Mouse (Mus musculus) lung, postnatal 14 days (tissue): Measurements from ENCODE around the gene Nxph4.

Experiments
- DNase-seq: peaks from one replicate; pipeline ENCODE4 v3.0.0; 2021

Gene Nxph4

DNA sequence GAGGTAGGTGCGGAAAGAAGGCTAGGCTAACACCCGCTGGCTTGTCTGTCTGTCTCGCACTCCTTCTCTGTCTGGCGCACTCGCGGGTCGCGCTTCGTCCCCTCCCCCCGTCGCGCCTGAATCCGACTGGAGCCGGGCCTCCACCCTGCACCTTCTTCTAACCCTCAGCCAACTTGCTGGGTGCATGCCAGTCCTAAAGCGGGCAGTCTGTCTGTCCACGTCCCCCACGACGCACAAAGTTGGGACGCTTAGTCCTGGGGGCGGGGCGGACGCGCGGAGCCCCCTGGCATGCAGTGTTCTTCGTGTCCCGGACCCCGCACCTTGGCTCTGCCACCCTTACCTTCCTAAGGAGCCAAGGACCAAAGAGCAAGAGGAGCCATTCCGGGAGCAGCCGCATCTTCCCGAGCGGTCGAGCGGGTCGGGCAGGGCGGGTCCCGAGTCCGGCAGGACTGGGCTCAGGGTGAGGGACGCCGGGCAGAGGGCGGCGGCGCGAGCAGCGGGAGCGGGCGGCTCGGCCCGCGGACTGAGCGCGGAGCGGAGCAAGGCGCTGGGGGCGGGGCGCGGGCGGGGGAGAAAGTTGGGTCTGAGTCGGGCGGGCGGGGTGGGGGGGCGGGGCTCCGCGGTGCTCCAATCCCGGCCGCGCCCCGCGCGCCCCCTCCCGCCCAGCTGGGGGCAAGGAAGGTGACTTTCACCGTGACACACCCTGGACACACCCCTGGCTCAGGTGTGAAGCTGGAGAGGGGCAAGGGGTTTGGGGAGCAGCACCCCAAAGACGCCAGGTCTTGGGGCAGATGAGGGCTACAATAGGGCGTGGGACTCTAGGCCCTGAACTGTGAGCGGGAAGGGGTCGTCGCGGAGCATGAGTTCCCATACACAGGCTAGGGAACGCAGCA is at the start of gene Nxph4:
TSS of gene Nxph4 (minus strand) at position 524 of the 893 bp plus-strand sequence.
- DNase-seq = no peak

- DNase-seq = no peak
Measured at GRCm38 (mm10) chr10:127583649-127584048, 49.3 kb upstream of the Nxph4 start.

DNA sequence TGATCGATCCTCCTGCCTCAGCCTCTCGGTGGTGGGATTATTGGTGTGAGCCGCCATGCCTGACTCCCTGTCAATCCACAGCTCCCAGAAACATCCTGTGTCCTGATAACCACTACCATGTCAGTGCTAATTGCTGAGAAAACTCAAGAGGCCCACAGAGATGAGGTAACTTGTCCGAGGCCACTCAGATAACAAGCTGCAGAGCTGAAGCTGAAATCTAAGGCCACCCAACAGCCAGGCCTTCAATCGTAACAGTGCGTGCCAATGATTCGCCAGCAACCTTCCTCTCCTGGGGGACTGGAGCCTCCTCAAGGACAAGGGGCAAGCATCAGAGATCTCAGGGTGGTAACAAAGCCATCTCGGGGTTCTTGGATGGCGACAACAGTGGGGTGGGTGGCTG is 46.9 kb upstream of the Nxph4 start:
- no peak for DNase-seq

DNA sequence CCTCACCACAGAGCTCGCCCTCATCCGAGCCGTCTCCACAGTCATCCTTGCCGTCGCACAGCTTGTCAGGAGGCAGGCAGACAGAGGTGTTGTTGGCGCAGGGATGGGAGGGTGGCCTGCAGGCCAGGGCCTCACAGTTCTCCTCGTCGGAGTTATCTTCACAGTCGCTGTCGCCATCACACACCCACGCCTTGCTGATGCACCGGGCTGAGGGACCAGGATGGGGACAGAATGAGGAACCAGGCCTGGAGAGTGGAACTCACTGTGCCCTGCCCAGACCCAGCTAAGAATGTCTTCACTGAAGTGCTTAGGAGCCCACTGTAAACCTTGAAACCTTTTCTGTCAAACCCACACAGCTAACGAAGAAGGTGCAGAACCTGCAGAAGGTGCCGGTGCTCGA is 43.6 kb upstream of the Nxph4 start:
- peak; percentile 15 for DNase-seq

DNA sequence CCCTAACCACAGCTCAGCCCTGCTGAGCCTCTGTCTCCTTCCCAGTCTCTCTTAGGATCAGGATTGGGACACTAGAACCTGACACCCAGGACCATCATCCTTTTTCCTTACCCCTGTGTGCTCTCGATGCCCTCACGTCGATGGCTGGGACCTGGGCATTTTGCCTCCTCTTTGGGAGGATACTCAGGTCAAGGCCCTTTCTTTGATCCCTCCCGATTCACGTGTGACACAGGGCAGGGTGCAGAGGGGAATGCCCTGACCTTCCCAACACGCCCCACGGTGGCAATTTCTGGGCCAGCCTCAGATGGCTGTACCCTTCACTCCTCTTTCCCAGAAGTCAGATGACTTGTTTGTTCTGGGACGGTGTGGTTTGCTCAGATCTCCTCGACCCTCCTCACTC is 42.8 kb upstream of the Nxph4 start:
- no peak for DNase-seq

DNA sequence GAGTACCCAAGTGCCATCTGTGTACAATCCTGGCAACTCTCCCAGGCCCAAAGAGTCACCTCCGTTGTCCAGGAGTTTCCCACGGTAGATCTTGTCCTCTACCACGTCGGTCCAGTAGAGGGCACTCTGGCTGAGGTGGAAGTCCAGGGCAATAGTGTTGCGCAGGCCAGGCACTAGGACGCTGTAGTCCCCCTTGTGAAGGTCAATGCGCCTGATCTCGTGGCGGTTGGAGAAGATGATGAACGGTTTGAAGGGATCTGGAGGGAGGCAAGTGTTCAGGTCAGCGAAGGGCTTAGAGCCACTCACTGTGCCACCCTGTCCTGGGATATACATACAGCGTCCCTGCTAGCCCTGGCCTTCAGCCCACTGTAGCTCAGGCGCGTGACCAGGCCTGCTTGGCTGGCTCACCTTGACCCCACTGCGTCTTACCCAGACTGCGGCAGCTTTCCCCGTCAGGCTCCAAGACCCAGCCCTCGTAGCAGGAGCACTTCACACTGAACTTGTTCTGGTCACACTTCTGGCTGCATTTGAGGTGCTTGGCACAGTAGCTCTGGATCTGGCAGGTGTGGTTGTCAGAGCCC is 42.1 kb upstream of the Nxph4 start:
- DNase-seq = peak; percentile 81

DNA sequence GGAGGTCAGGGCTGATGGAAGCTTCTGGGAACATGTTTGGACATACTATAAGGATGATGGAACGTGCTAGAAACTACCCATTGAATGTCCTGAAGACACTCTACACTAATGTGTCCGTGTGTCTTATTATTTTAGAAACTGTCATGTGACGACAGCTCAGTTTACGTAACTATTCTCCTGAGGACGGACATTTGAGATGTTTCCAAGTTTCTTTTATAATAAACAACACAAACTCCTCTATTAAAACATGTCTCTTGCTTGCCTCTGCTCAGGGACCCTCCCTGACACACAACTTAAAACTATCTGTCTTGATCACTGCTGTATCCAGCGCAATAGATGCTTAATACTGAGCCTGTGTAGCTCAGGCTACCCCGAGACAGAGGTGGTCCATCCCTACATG is 41.4 kb upstream of the Nxph4 start:
- no peak for DNase-seq

GRCm38 (mm10) chr10:127572281-127572680 is 37.9 kb upstream of the Nxph4 start:
- no peak for DNase-seq

DNA sequence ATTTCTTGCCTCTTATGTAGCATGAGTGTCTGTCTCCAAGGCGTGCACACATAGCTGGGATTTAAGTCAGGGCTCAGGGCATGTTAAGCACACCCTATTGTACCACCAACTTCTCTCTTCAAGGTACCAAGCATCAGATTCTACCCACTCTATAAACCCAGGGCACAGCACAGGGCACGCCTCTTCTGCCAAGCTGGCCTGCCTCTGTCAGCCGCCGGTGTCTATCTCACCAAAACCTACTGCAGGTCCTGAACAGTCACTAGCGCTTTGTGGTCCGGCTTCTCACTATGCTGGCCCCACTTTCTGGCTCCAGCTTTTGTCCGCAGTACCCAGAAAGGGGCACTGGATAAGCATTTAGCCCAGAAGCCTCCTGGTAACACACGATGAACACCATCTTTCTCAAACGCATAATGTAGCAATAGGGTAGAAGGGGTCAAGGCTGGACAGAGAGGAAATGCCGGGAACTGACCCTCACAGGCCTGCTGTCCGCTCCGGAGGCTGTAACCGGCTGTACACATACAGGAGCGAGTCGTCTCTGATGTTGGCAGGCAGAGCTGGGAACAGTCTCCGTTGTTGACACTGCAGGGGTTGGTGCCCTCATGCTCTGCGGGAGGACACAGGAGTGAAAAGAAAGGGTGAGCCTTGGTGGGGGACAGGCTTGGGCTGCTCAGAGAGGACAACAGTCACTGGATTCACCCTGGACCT is 36.7 kb upstream of the Nxph4 start:
- peak; percentile 19 for DNase-seq

- no peak for DNase-seq
Measured at GRCm38 (mm10) chr10:127570384-127570783, 36.0 kb upstream of the Nxph4 start.

- peak; percentile 88 for DNase-seq
Measured at GRCm38 (mm10) chr10:127569450-127569849, 35.1 kb upstream of the Nxph4 start.

DNA sequence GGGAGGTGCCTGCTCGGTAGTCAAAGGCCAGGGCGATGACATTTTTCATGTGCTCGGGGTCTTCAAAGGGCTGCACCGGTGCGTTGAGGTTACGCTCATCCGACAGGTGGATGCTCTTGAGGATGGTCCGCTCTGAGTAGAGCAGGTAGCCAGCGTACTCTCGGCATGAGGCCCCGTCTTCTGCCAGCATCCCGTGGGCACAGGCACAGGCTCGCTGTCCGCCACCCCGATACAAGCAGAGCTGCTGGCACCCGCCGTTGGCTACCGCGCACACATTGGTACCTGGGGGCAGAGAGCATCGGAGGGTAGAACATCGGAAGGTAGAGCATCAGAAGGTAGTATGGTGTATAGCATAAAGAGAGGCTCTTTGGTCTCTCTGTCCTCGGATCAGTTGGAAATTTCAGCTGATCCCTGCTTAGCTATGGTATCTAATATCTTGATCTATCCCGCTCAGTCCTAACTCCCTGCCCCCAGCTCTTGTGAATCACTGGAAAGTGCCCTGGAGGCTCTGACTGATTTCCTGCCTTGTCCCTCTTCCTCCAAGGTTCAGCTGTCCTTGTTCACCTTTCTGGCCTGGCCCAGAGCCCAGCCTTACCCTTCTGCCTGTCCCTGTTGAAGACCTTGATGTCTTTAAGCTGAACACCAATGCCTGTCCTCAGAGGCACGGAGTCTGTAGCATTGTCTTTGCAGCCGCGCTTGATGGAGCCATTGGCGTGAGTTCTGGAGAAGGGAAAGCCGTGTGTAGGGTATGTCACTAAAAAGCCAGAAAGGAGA is 32.4 kb upstream of the Nxph4 start:
- DNase-seq = no peak

GRCm38 (mm10) chr10:127564301-127564700 is 29.9 kb upstream of the Nxph4 start:
- no peak for DNase-seq

DNA sequence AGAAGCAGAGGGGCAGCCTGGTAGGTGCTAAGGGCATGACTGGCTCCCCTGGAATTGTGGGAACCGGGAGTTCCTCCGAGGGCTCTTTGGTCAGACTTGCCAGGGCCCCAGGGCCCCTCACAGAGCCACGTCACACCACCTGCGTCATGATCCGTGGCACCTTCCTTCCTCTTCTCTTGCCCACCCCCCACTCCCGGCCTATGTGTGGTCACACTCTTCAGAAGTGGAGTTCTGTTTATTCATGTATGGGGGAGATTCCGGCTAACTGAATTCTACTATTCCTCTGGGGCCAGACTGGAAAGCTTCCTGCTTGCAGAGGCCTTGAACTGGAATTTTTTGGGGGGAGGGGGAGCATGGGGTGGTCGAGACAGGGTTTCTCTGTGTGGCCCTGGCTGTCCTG is 29.5 kb upstream of the Nxph4 start:
- no peak for DNase-seq

DNA sequence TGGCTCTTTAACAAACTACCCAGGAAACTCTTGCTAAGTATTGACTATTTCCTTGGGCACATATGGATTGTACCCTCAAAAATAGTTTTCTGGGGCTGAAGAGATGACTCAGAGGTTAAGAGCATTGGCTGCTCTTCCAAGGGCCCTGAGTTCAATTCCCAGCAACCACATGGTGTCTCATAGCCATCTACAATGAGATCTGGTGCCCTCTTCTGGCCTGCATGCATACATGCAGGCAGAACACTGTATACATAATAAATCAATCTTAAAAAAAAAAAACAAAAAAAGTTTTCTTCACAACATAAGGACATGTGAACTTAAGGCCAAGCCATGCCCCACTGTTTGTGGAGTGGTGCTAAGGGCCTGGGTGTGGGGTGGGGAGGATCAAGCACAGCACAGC is 26.8 kb upstream of the Nxph4 start:
- DNase-seq = no peak

DNA sequence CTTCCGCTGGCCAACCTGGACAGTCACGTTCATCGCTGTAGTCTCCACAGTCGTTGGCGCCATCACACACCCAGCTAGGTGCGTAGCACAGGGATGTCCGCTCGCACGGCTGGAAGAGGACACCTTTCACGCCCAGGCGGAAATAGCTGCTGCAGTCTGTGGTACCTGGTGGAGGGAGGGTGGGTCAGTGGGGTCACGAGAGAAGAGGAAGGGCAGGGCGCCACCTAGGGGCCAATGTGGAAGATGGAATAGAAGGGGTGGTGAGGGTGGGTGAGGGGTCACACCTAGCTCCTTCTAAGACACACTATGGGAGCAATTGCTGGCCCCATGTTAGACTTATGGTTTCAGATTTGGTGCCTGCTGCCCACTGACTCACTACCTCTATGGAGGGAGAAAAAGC is 23.0 kb upstream of the Nxph4 start:
- DNase-seq = no peak

DNA sequence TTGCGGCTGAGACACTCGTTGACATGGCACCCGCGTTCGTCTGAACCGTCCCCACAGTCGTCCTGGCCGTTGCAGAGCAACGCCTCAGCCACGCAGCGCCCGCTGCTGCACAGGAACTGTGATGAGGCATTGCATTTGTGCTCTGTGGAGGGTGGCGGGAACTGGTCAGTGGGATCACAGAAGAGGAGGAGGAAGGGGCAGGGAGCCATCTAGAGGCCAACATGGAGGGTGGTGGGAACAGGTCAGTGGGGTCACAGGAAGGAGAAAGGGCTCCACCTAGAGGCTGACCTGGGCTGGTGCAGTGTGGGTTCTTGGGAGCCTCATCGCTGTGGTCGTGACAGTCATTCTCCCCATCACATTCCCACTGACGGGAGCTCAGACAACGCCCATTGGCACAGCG is 21.3 kb upstream of the Nxph4 start:
- peak; percentile 31 for DNase-seq

- no peak for DNase-seq
Measured at GRCm38 (mm10) chr10:127549892-127550291, 15.5 kb upstream of the Nxph4 start.

GRCm38 (mm10) chr10:127548236-127548635 is 13.9 kb upstream of the Nxph4 start:
- DNase-seq = no peak

- DNase-seq = no peak
Measured at GRCm38 (mm10) chr10:127546505-127546904, 12.1 kb upstream of the Nxph4 start.

DNA sequence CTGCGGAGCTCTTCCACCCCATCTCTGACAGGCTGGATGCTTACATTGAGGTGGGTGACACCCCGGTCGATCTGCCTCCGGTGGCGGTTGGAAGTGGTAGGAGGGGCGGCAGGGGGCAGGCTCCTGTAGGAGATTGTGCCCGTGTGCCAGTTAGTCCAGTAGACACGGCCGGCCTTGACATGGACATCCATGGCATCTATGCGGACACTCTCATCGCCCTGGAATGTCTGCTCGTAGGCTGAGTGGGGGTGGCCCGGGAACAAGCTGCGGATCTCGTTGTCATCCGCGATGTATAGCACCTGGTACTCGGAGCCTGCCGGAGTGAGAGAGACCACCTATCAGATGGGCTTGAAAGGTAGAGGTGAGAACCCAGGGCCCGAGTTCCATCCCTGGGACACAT is 10.0 kb upstream of the Nxph4 start:
- DNase-seq = no peak

DNA sequence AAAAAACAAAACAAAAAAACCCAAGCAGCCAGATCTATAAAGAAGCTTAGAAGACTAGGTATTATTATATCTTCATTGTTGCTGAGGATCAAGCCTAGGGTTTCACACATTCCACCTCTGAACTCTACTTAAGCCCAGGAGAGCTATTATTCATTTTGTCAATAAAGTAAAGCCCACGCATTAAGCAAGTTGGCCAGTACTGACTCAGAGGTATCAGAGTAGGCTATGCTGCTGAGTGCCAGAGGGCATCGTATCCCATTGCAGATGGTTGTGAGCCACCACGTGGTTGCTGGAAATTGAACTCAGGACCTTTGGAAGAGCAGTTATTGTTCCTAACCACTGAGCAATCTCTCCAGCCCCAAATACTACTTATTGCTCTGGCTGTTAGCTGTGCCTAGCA is 9.6 kb upstream of the Nxph4 start:
- DNase-seq = no peak

GRCm38 (mm10) chr10:127542720-127543119 is 8.4 kb upstream of the Nxph4 start:
- DNase-seq = no peak
